Mouse (Mus musculus): ENCODE data around the gene Nudt22. TPM values are rescaled to one million over a fixed set of nuclear protein-coding genes. Genes with fewer than 3 reads are reported as not detected.

Gene Nudt22
- polyA plus RNA-seq, 1 experiment from 2014 or later, result 19.1 TPM

GRCm38 (mm10) chr19:6948186-6948585, 47.7 kb downstream of the Nudt22 start:
- Histone ChIP-seq H3K4me1 (peaks cover 34% of the 10 kb centered on the region), H3K9me3 (replicated peaks) (no peaks in the 10 kb centered on the region), H3K27me3 (ENCODE audit: low read depth, poor library complexity, severe bottlenecking) (no peaks in the 10 kb centered on the region), H3K36me3 (peaks cover 14% of the 10 kb centered on the region), H3K27ac (replicated peaks) (no peak overlapping the region), H3K4me3 (no peak overlapping the region)
- no peak for DNase-seq (ENCODE audit: low spot score)
- WGBS, result 83% methylated on average over 4 of the region's 4 CpGs

- Histone ChIP-seq H3K4me1 (peaks cover 34% of the 10 kb centered on the region), H3K27me3 (ENCODE audit: low read depth, poor library complexity, severe bottlenecking) (no peaks in the 10 kb centered on the region), H3K36me3 (peaks cover 14% of the 10 kb centered on the region), H3K27ac (replicated peaks) (no peak overlapping the region), H3K9me3 (replicated peaks) (no peaks in the 10 kb centered on the region), H3K4me3 (no peak overlapping the region)
- DNase-seq (ENCODE audit: low spot score), result no peak
- 61% methylated on average over 4 of the region's 4 CpGs for WGBS
These were observed 48.2 kb downstream of the Nudt22 start for GRCm38 (mm10) chr19:6947742-6948141.

- Histone ChIP-seq H3K27me3 (ENCODE audit: low read depth, poor library complexity, severe bottlenecking) (peaks cover 19% of the 10 kb centered on the region), H3K27ac (replicated peaks) (no peak overlapping the region), H3K4me1 (peaks cover 44% of the 10 kb centered on the region), H3K4me3 (0 out of 2 replicates have a peak overlapping the region, but pooled peaks have one; percentile 7), H3K36me3 (peaks cover 14% of the 10 kb centered on the region), H3K9me3 (replicated peaks) (no peaks in the 10 kb centered on the region)
- DNase-seq (ENCODE audit: low spot score), result no peak
- WGBS, result 92% methylated on average over 6 of the region's 6 CpGs
These were observed 52.2 kb downstream of the Nudt22 start for GRCm38 (mm10) chr19:6943709-6944108.

Other genes with a start within 250 kb of the Nudt22 start
- gene Rps6ka4, start 155.5 kb downstream of the Nudt22 start, polyA plus RNA-seq (2016; fragmentation: Nextera tagmentation; extraction: Ambion mirVana), result 5.0 and 7.9 TPM in 2 replicates
- 0.33 and 0.57 TPM in 2 replicates for gene Ccdc88b, start 137.9 kb downstream of the Nudt22 start, polyA plus RNA-seq (2016; fragmentation: Nextera tagmentation; extraction: Ambion mirVana)
- gene Trmt112, start 86.4 kb downstream of the Nudt22 start, polyA plus RNA-seq (2016; fragmentation: Nextera tagmentation; extraction: Ambion mirVana), result 150 and 156 TPM in 2 replicates
- 169 and 180 TPM in 2 replicates for gene Prdx5, start 86.0 kb downstream of the Nudt22 start, polyA plus RNA-seq (2016; fragmentation: Nextera tagmentation; extraction: Ambion mirVana)
- 8.9 and 9.5 TPM in 2 replicates for gene Esrra, start 74.3 kb downstream of the Nudt22 start, polyA plus RNA-seq (2016; fragmentation: Nextera tagmentation; extraction: Ambion mirVana)
- gene Catsperz, start 70.7 kb downstream of the Nudt22 start, polyA plus RNA-seq (2016; fragmentation: Nextera tagmentation; extraction: Ambion mirVana), result 0.35 and 0.43 TPM in 2 replicates
- 0.11 TPM in 1 of 2 replicates, not detected in the other for gene Kcnk4, start 61.6 kb downstream of the Nudt22 start, polyA plus RNA-seq (2016; fragmentation: Nextera tagmentation; extraction: Ambion mirVana)
- gene Bad, start 54.3 kb downstream of the Nudt22 start, polyA plus RNA-seq (2016; fragmentation: Nextera tagmentation; extraction: Ambion mirVana), result 66.6 and 69.8 TPM in 2 replicates
- gene Gpr137, start 53.6 kb downstream of the Nudt22 start, polyA plus RNA-seq (2016; fragmentation: Nextera tagmentation; extraction: Ambion mirVana), result 29.5 and 33.9 TPM in 2 replicates
- gene Ppp1r14b, start 21.1 kb downstream of the Nudt22 start, polyA plus RNA-seq (2016; fragmentation: Nextera tagmentation; extraction: Ambion mirVana), result 90.8 and 116 TPM in 2 replicates
- 22.4 and 23.7 TPM in 2 replicates for gene Plcb3, start 19.6 kb downstream of the Nudt22 start, polyA plus RNA-seq (2016; fragmentation: Nextera tagmentation; extraction: Ambion mirVana)
- 115 and 127 TPM in 2 replicates for gene Fkbp2, start 15.6 kb downstream of the Nudt22 start, polyA plus RNA-seq (2016; fragmentation: Nextera tagmentation; extraction: Ambion mirVana)
- gene Vegfb, start 8.5 kb downstream of the Nudt22 start, polyA plus RNA-seq (2016; fragmentation: Nextera tagmentation; extraction: Ambion mirVana), result 35.2 and 40.8 TPM in 2 replicates
- 20.8 and 23.1 TPM in 2 replicates for gene Dnajc4, start 3.5 kb downstream of the Nudt22 start, polyA plus RNA-seq (2016; fragmentation: Nextera tagmentation; extraction: Ambion mirVana)
- gene Trpt1, start within 50 bp of the Nudt22 start, polyA plus RNA-seq (2016; fragmentation: Nextera tagmentation; extraction: Ambion mirVana), result 9.5 and 11.3 TPM in 2 replicates
- gene Fermt3, start 23.4 kb upstream of the Nudt22 start, polyA plus RNA-seq (2016; fragmentation: Nextera tagmentation; extraction: Ambion mirVana), result 8.5 and 10.3 TPM in 2 replicates
- 427 and 470 TPM in 2 replicates for gene Stip1, start 43.9 kb upstream of the Nudt22 start, polyA plus RNA-seq (2016; fragmentation: Nextera tagmentation; extraction: Ambion mirVana)
- 2.2 and 2.9 TPM in 2 replicates for gene Macrod1, start 60.7 kb upstream of the Nudt22 start, polyA plus RNA-seq (2016; fragmentation: Nextera tagmentation; extraction: Ambion mirVana)
- gene Flrt1, start 109.6 kb upstream of the Nudt22 start, polyA plus RNA-seq (2016; fragmentation: Nextera tagmentation; extraction: Ambion mirVana), result 6.0 and 7.5 TPM in 2 replicates
- 274 and 293 TPM in 2 replicates for gene Otub1, start 210.2 kb upstream of the Nudt22 start, polyA plus RNA-seq (2016; fragmentation: Nextera tagmentation; extraction: Ambion mirVana)
- gene Cox8a, start 221.5 kb upstream of the Nudt22 start, polyA plus RNA-seq (2016; fragmentation: Nextera tagmentation; extraction: Ambion mirVana), result 895 and 900 TPM in 2 replicates
- gene Naa40, start 245.1 kb upstream of the Nudt22 start, polyA plus RNA-seq (2016; fragmentation: Nextera tagmentation; extraction: Ambion mirVana), result 105 and 107 TPM in 2 replicates